Mouse (Mus musculus) intestine, embryonic 15.5 days (tissue): ENCODE measurements around the gene Dnal1. TPM values are rescaled to one million over a fixed set of nuclear protein-coding genes. Genes with fewer than 3 reads are reported as not detected.

Source experiments
- ATAC-seq: fragments of 200-750 bp; cut with Nextera tagmentation; 2 replicates; pipeline ENCODE4 v1.8.0; 2017; ENCODE audit warnings: moderate TSS enrichment, moderate library complexity
- H3K27ac ChIP-seq: fragments of 300-500 bp; sonication (generic); 2 replicates; pipeline ENCODE4 v1.5.1; 2015; ENCODE audit warnings: mild to moderate bottlenecking, inconsistent platforms
- H3K27me3 ChIP-seq: fragments of 300-500 bp; sonication (generic); replicated peaks from 2 replicates; pipeline ENCODE4 v1.6.1; 2015; ENCODE audit warnings: inconsistent platforms
- H3K36me3 ChIP-seq: fragments of 300-500 bp; sonication (generic); 2 replicates; pipeline ENCODE4 v1.6.1; 2015; ENCODE audit warnings: inconsistent platforms
- H3K4me1 ChIP-seq: fragments of 300-500 bp; sonication (generic); replicated peaks from 2 replicates; pipeline ENCODE4 v1.6.1; 2015; ENCODE audit warnings: inconsistent platforms
- H3K4me2 ChIP-seq: fragments of 300-500 bp; sonication (generic); replicated peaks from 2 replicates; pipeline ENCODE4 v1.6.1; 2015; ENCODE audit warnings: mild to moderate bottlenecking, inconsistent platforms
- H3K4me3 ChIP-seq: fragments of 300-500 bp; sonication (generic); replicated peaks from 2 replicates; pipeline ENCODE4 v1.5.1; 2015; ENCODE audit warnings: inconsistent platforms
- H3K9ac ChIP-seq: fragments of 300-500 bp; sonication (generic); 2 replicates; pipeline ENCODE4 v1.6.1; 2015; ENCODE audit warnings: inconsistent platforms
- H3K9me3 ChIP-seq: fragments of 300-500 bp; sonication (generic); 2 replicates; pipeline ENCODE4 v1.6.1; 2016; ENCODE audit warnings: inconsistent platforms
- WGBS: fragments of 180-500 bp; shearing (Covaris S2); methylation state at CpG from one replicate; pipeline ENCODE4 v1.1.7; 2015; 5-methylcytosine and 5-hydroxymethylcytosine counted together
- polyA plus RNA-seq: library from polyadenylated mRNA; unstranded; fragments of >200 nt; fragmentation: Nextera tagmentation; extraction: Ambion mirVana; gene quantifications from 2 replicates; pipeline ENCODE4 v1.2.1, GENCODE M21; 2015

Gene Dnal1
- polyA plus RNA-seq, 1 experiment from 2014 or later, result 3.9 TPM

DNA sequence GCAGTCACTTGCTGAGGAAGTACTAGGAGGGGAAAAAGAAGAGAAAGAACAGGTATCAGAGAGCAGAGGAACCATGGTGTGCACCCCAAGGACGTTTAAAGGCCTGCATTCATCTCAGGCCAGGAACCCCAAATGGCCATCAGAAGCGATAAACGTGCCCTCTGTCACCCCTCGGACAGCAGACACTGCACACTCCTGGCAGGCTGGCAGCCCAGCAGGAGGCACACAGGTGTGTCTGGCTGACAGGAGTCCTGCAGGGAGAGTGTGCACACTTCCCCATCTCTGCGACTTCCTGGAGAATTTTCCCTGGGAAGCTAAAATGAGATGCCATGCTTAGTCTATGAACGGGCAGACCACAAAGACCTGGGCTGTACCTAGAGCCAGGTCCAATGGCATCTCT is 39.2 kb downstream of the Dnal1 start:
- Histone ChIP-seq H3K4me1 (peaks cover 16% of the 10 kb centered on the region), H3K9me3 (no peaks in the 10 kb centered on the region), H3K4me2 (no peak overlapping the region), H3K36me3 (peaks cover 31% of the 10 kb centered on the region), H3K9ac (no peak overlapping the region), H3K4me3 (no peak overlapping the region), H3K27ac (no peak overlapping the region), H3K27me3 (no peaks in the 10 kb centered on the region)
- 76% methylated on average over 6 of the region's 6 CpGs for WGBS
- no peak for ATAC-seq

DNA sequence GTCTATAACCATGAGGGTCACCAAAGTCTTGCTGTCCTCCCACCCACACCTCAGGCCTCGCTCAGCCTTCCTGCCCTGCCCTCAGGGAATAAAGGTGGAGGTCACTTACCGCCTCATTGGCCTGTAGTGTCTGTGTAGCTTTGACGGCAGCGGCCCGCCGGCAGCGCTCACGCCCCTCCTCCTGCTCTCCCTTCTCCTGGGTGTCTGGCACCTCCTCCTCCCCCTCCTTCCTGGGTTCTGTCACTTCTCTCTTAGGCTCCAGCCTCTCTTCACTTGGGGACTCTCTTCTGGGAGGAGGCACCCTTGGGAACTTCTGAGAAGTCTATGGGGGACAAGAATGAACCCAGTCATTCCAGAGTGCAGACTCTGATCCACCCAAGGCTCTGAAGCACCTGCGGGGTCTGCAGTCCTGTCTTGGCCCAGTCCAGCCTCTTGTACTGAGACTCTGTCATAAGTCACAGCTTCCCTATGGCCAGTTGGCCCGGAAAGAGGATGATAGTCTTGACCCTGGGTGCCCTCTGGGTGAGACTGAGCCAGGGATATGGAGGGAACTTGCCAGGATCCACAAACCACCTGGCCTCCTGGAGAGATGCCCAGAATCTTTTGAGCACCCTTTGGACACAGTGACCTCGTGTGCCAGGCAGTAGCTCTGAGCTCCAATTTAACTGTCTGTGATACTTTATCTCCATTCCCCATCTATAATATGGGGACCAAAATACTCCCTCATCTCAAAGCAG is 40.8 kb downstream of the Dnal1 start:
- H3K4me3 ChIP-seq, result no peak overlapping the region
- no peaks in the 10 kb centered on the region for H3K9me3 ChIP-seq
- no peak overlapping the region for H3K4me2 ChIP-seq
- H3K4me1 ChIP-seq, result peaks cover 16% of the 10 kb centered on the region
- no peak overlapping the region for H3K27ac ChIP-seq
- ATAC-seq, result no peak
- no peaks in the 10 kb centered on the region for H3K27me3 ChIP-seq
- peaks cover 42% of the 10 kb centered on the region for H3K36me3 ChIP-seq
- H3K9ac ChIP-seq, result no peak overlapping the region
- WGBS, result 67% methylated on average over 11 of the region's 11 CpGs

DNA sequence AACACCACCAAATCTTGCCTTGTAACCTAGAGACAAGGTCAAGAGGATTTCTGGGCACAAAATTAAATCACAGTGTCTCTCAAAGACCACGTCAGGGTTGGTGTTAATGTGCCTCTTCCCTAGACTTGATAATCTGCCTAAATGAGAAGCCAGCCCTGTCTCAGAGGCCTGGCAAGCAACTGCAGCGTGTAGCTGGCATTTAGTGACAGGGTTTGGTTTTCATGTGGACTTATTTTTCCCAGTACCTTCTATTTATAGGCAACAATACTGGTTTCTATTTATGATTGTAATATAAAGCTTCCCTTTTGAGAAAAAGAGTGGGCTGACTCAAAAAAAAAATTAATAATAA is 41.3 kb downstream of the Dnal1 start:
- Histone ChIP-seq H3K9ac (no peak overlapping the region), H3K27ac (no peak overlapping the region), H3K4me2 (no peak overlapping the region), H3K27me3 (no peaks in the 10 kb centered on the region), H3K36me3 (peaks cover 47% of the 10 kb centered on the region), H3K9me3 (no peaks in the 10 kb centered on the region), H3K4me3 (no peak overlapping the region), H3K4me1 (peaks cover 16% of the 10 kb centered on the region)
- 84% methylated on average over 2 of the region's 2 CpGs for WGBS
- ATAC-seq, result no peak

DNA sequence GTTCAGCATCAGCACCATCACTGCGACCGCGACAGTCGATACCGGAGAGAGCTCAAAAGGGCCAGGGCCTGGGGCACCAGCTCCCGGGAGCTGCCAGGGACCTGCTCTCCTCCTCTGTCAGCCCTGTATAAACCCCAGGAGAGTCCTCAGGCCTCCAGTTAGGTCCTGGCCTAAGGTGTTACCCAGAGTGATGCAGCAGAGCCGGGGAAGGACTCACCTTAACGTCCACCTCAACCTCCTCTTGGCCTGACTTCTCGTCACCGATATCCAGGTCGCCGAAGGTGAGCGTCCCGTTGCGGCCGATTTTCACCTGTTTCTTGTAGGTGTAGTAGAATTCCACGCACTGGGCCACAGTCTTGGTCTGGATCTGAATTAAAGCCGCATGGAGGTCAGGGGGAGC is 42.0 kb downstream of the Dnal1 start:
- Histone ChIP-seq H3K27ac (no peak overlapping the region), H3K27me3 (no peaks in the 10 kb centered on the region), H3K9me3 (no peaks in the 10 kb centered on the region), H3K4me1 (peaks cover 13% of the 10 kb centered on the region), H3K4me2 (no peak overlapping the region), H3K36me3 (peaks cover 48% of the 10 kb centered on the region), H3K4me3 (no peak overlapping the region), H3K9ac (no peak overlapping the region)
- WGBS, result 95% methylated on average over 18 of the region's 18 CpGs
- ATAC-seq, result no peak

DNA sequence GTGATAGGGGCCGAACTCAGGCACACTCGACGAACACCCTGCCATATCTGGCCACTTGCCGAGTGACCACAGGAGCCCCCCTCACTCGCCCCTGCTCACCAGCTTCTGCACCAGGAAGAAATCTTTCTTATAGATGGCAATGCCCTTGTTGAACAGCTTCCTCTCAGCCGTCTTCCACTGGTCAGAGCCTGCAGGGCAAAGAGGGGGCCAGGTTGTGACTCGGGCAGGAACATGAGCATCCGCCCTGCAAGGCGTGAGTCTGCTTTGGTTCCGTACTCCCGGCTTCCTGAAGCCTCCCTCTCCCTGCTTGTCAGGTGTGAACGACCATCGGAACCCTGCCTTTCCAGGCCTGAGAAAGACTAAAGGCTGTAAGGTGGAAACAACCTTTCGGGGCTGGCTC is 44.0 kb downstream of the Dnal1 start:
- Histone ChIP-seq H3K4me1 (peaks cover 8% of the 10 kb centered on the region; the same call in 1 of the 2 replicates), H3K36me3 (peaks cover 45% of the 10 kb centered on the region), H3K4me3 (no peak overlapping the region), H3K9ac (no peak overlapping the region), H3K4me2 (no peak overlapping the region), H3K27ac (no peak overlapping the region), H3K9me3 (no peaks in the 10 kb centered on the region), H3K27me3 (no peaks in the 10 kb centered on the region)
- no peak for ATAC-seq
- 91% methylated on average over 14 of the region's 14 CpGs for WGBS

DNA sequence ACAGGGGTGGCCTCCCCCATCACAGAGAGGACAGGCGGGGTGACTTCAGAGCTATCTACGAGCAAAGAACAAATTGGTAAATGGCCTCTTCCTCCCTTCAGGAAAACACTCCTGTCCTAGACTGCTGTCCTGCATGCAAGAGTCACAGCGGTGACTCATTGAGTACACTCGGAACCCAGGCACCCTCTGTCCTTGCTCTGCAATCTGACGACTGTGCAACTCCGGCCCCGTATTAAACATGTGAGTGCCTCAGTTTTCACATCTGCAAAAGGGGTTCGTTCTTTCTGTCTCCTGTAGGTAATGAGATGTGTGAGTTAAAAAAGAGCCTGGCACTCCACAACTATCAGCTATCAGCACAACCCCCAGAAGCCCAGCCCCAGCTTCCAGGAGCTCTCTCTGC is 46.3 kb downstream of the Dnal1 start:
- Histone ChIP-seq H3K36me3 (peaks cover 36% of the 10 kb centered on the region), H3K27ac (no peak overlapping the region), H3K4me3 (no peak overlapping the region), H3K4me2 (no peak overlapping the region), H3K4me1 (peaks cover 5% of the 10 kb centered on the region; the same call in 1 of the 2 replicates), H3K9ac (no peak overlapping the region), H3K27me3 (no peaks in the 10 kb centered on the region), H3K9me3 (no peaks in the 10 kb centered on the region)
- ATAC-seq, result no peak
- 91% methylated on average over 8 of the region's 8 CpGs for WGBS

DNA sequence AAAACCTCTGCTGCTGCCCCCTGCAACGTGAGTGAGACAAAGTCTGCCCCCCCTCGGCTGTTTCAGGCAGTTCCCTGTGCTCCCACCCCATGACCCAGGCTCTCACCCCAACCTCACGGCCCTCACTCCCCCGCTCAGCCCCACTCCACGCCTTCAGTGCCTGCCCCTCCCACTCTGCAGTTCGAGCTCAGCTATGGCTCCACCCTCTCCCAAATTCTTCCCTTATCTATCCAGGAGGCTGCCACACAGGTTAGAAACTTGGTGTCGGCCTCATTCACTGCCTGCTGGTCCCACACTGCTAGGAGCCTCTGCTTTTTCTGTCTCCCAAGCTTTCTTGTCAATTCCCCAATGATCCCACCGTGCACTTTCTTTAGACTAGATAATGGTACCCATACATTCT is 47.0 kb downstream of the Dnal1 start:
- H3K4me2 ChIP-seq, result no peak overlapping the region
- H3K9me3 ChIP-seq, result no peaks in the 10 kb centered on the region
- peak; percentile 56 for ATAC-seq
- H3K9ac ChIP-seq, result no peak overlapping the region
- H3K4me1 ChIP-seq, result peaks cover 5% of the 10 kb centered on the region; the same call in 1 of the 2 replicates
- peaks cover 34% of the 10 kb centered on the region for H3K36me3 ChIP-seq
- H3K27ac ChIP-seq, result no peak overlapping the region
- no peak overlapping the region for H3K4me3 ChIP-seq
- WGBS, result 45% methylated on average over 8 of the region's 8 CpGs
- H3K27me3 ChIP-seq, result no peaks in the 10 kb centered on the region

DNA sequence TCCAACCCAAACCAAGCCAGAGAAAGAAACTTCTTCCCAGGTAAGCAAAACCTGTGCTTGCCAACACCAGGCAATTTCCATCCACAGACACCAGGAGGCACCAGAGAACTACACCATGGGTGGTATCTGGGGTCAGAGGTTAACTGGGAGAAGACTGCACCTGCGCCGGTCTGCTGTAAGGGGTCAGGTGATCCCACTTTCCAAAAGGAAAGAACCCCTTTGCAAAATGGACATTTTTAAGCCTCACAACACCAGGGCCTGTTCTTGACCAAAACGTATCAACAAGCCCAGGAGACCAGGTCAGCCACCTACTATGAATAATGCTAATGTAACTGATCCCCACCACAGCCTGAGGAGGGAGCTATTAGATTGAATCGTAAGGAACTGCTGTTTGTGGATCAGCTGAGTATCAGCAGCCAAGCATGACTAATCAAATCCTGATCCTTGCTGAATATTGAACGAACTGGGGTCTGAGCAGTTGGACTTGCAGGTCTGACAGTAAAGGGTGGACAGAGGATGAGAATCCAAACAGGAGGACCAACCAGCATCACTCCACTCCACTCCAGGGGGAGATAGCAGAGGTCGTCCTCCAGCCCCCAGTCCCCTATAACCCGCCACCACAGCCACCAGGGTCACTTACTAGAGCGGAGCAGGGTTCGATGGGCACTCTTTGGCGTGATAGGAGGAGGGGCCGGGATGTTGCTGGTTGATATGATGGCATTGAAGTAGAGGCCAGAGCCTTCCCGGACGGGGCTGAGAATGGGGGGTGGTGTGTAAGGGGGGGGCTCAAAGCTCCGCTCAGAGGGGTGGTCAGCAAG is 47.7 kb downstream of the Dnal1 start:
- Histone ChIP-seq H3K36me3 (peaks cover 27% of the 10 kb centered on the region), H3K27ac (no peak overlapping the region), H3K9me3 (no peaks in the 10 kb centered on the region), H3K27me3 (no peaks in the 10 kb centered on the region), H3K4me1 (peaks cover 5% of the 10 kb centered on the region; the same call in 1 of the 2 replicates), H3K4me2 (no peak overlapping the region), H3K9ac (no peak overlapping the region), H3K4me3 (no peak overlapping the region)
- 77% methylated on average over 14 of the region's 14 CpGs for WGBS
- peak; percentile 30 for ATAC-seq

DNA sequence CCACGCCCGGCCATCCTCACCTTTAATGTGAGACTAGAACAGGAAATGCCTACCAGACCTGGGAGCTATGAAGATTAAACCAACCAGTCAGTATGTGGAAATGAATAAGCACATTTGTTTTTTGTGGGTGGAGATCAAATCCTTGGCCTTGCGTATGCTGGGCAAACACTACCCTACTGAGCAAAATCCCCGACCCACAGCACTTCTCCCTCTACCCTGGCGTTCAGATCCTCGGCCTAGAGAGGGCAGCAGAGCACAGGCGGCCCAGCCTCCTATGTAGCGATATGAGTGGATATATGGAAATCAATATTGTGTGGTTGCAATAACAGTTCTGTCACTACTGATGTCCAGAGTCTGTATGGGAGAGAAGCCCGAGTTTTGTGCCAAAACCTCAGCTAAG is 49.0 kb downstream of the Dnal1 start:
- WGBS, result 83% methylated on average over 9 of the region's 9 CpGs
- Histone ChIP-seq H3K4me3 (no peak overlapping the region), H3K4me1 (peaks cover 5% of the 10 kb centered on the region; the same call in 1 of the 2 replicates), H3K4me2 (no peak overlapping the region), H3K27me3 (no peaks in the 10 kb centered on the region), H3K9ac (no peak overlapping the region), H3K9me3 (no peaks in the 10 kb centered on the region), H3K27ac (no peak overlapping the region), H3K36me3 (peaks cover 28% of the 10 kb centered on the region)
- no peak for ATAC-seq

DNA sequence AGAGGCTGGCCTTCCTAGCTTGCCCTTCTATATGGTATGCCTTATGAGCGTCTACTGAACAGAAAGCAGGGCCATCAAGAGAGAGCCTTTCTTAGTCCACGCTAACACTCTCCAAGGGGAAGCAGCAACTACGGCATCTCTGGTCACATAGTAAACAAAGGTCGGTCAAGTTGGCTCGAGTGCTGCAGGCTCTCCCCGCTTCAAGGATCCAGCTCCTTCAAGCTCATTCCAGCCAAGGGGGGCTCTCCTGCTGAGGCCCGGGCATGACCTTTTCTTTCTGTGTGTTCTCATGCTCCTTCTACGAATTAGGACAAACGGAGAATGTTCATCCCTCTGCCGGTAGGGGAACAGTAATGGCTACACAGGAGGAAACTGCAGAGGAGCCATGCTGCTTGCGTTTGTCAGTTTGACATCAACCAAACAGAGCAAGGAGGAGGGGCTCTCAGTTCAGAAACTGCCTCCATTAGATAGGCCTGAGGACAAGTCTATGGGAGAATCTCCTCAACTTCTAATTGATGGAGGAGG is 49.5 kb downstream of the Dnal1 start:
- H3K4me2 ChIP-seq, result no peak overlapping the region
- H3K36me3 ChIP-seq, result peaks cover 25% of the 10 kb centered on the region
- H3K4me1 ChIP-seq, result peaks cover 5% of the 10 kb centered on the region; the same call in 1 of the 2 replicates
- no peaks in the 10 kb centered on the region for H3K9me3 ChIP-seq
- no peaks in the 10 kb centered on the region for H3K27me3 ChIP-seq
- no peak for ATAC-seq
- H3K27ac ChIP-seq, result no peak overlapping the region
- no peak overlapping the region for H3K4me3 ChIP-seq
- WGBS, result 84% methylated on average over 11 of the region's 11 CpGs
- H3K9ac ChIP-seq, result no peak overlapping the region

DNA sequence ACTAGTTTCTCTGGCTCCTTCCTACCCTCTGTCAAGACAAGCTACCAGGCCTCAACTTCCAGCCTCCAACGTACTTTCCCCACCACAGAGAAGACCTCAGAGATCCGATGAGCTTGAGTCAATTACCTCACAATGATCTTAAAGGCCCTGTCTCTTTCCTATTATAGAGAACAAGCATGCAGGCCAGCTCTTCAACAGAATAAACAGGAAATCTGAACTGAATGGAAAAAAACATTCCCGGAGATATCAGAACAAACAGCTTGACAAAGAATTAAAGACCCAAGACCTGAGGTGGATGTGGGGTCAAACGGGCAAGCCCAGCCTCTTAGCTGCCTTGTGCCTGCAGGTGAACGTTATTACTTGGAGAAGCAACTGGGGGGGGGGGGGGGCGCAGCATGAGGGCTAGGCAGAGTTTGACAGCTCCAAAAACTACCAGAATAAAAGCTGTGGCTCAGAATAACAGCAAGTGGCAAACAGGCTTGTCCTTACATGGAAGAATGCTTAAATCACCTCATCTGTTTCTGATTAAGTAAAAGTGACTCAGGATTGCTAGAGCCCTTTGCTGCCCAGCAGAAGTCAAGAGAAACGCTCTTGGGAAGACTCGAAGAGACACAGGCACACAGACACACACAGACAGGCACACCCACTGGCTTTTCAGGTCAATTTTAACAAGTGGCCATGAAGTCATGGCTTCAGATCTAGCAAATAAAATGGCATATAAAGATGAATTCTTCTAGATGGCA is 51.6 kb downstream of the Dnal1 start:
- peaks cover 8% of the 10 kb centered on the region; the same call in 1 of the 2 replicates for H3K36me3 ChIP-seq
- H3K4me1 ChIP-seq, result peaks cover 5% of the 10 kb centered on the region; the same call in 1 of the 2 replicates
- no peak overlapping the region for H3K4me3 ChIP-seq
- 0 out of 2 replicates have a peak overlapping the region, but pooled peaks have one; percentile 3 for H3K27ac ChIP-seq
- no peaks in the 10 kb centered on the region for H3K27me3 ChIP-seq
- WGBS, result 40% methylated on average over 8 of the region's 8 CpGs
- H3K9ac ChIP-seq, result no peak overlapping the region
- no peaks in the 10 kb centered on the region for H3K9me3 ChIP-seq
- no peak overlapping the region for H3K4me2 ChIP-seq
- ATAC-seq, result no peak

DNA sequence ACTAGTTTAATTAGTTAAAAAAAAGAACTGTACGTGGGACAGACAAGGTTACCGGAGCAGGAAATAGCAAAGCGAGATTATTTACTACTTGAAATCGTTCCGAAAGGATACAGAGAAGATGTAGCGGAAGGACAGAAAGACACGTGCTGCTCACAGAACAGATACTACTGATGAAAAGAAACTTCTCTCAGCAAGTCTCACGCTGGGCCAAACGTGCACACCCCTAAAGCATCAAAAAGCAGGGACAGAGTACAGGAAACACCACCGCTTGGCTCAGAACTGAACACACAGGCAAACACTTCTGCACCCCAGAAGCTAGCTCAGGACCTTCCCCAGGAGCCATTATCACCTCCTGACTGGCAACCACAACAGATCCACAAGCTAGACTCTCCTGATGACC is 56.4 kb downstream of the Dnal1 start:
- Histone ChIP-seq H3K9me3 (no peaks in the 10 kb centered on the region), H3K4me1 (peaks cover 22% of the 10 kb centered on the region), H3K27ac (no peak overlapping the region), H3K9ac (no peak overlapping the region), H3K36me3 (peaks cover 28% of the 10 kb centered on the region), H3K4me3 (no peak overlapping the region), H3K4me2 (no peak overlapping the region), H3K27me3 (no peaks in the 10 kb centered on the region)
- ATAC-seq, result no peak
- WGBS, result 85% methylated on average over 10 of the region's 10 CpGs
